Mouse (Mus musculus) forebrain, embryonic 16.5 days (tissue): ENCODE data around the gene Mpnd. TPM values are rescaled to one million over a fixed set of nuclear protein-coding genes. Genes with fewer than 3 reads are reported as not detected.
A peak's percentile ranks its signal among the peaks of the same experiment; 100 is the strongest.

Experiments
- ATAC-seq: fragments of 200-750 bp; cut with Nextera tagmentation; 2 replicates; pipeline ENCODE4 v1.8.0; 2017; ENCODE audit warnings: mild to moderate bottlenecking, moderate library complexity
- H3K27ac ChIP-seq: fragments of 300-500 bp; sonication (generic); 2 replicates; pipeline ENCODE4 v1.5.1; 2014; ENCODE audit warnings: low read length, control low read depth
- H3K27me3 ChIP-seq: fragments of 300-500 bp; sonication (generic); replicated peaks from 2 replicates; pipeline ENCODE4 v1.6.1; 2014; ENCODE audit warnings: low read length; ENCODE audit not compliant: control insufficient read depth, insufficient read depth
- H3K36me3 ChIP-seq: fragments of 300-500 bp; sonication (generic); 2 replicates; pipeline ENCODE4 v1.6.1; 2014; ENCODE audit not compliant: control insufficient read depth, insufficient read depth
- H3K4me1 ChIP-seq: fragments of 300-500 bp; sonication (generic); replicated peaks from 2 replicates; pipeline ENCODE4 v1.6.1; 2014; ENCODE audit warnings: low read length; ENCODE audit not compliant: control insufficient read depth, insufficient read depth
- H3K4me2 ChIP-seq: fragments of 300-500 bp; sonication (generic); 2 replicates; pipeline ENCODE4 v1.6.1; 2014; ENCODE audit warnings: mild to moderate bottlenecking, low read length, control low read depth
- H3K4me3 ChIP-seq: fragments of 300-500 bp; sonication (generic); replicated peaks from 2 replicates; pipeline ENCODE4 v1.5.1; 2014; ENCODE audit warnings: mild to moderate bottlenecking, low read length, control low read depth
- H3K9ac ChIP-seq: fragments of 300-500 bp; sonication (generic); replicated peaks from 2 replicates; pipeline ENCODE4 v1.6.1; 2014; ENCODE audit warnings: low read depth, low read length, control low read depth
- H3K9me3 ChIP-seq: fragments of 300-500 bp; sonication (generic); 2 replicates; pipeline ENCODE4 v1.6.1; 2016; ENCODE audit warnings: low read length; ENCODE audit not compliant: control insufficient read depth
- WGBS: fragments of 180-500 bp; shearing (Covaris S2); extraction: QIAGEN DNeasy Blood & Tissue Kit; methylation state at CpG from one replicate; pipeline ENCODE4 v1.1.7; 2014; 5-methylcytosine and 5-hydroxymethylcytosine counted together
- polyA plus RNA-seq: library from polyadenylated mRNA; unstranded; fragments of >200 nt; fragmentation: Nextera tagmentation; extraction: Ambion mirVana; gene quantifications from 2 replicates; pipeline ENCODE4 v1.2.1, GENCODE M21; 2015

Gene Mpnd
- polyA plus RNA-seq, 1 experiment from 2014 or later: 157 TPM

- H3K27me3 ChIP-seq: no peaks in the 10 kb centered on the region
- H3K36me3 ChIP-seq: 0 out of 2 replicates have a peak, but pooled peaks cover 2% of the 10 kb centered on the region
Observed at GRCm38 (mm10) chr17:56038583-56039261, 33.2 kb downstream of the Mpnd start.

GRCm38 (mm10) chr17:56039345-56039744, 33.8 kb downstream of the Mpnd start:
- Histone ChIP-seq H3K4me2 (peak overlapping the region; percentile 44), H3K4me1 (peaks cover 32% of the 10 kb centered on the region), H3K4me3 (peak overlapping the region; percentile 72; the same call in 1 of the 2 replicates), H3K27me3 (no peaks in the 10 kb centered on the region), H3K27ac (no peak overlapping the region), H3K9me3 (no peaks in the 10 kb centered on the region), H3K36me3 (peaks cover 3% of the 10 kb centered on the region; the same call in 1 of the 2 replicates), H3K9ac (no peak overlapping the region)
- WGBS: 78% methylated on average over 4 of the region's 4 CpGs
- ATAC-seq: no peak

More at GRCm38 (mm10) chr17:56038583-56039261, 33.2 kb downstream of the Mpnd start:
- H3K4me3 ChIP-seq: no peak overlapping the region
- H3K4me2 ChIP-seq: no peak overlapping the region
- H3K9me3 ChIP-seq: no peaks in the 10 kb centered on the region
- no peak overlapping the region for H3K9ac ChIP-seq
- no peak for ATAC-seq
- H3K4me1 ChIP-seq: peaks cover 37% of the 10 kb centered on the region
- no peak overlapping the region for H3K27ac ChIP-seq
- 81% methylated on average over 8 of the region's 8 CpGs for WGBS

- peak within 1 kb of the TSS; percentile 72 for H3K4me3 ChIP-seq
- H3K9me3 ChIP-seq: no peaks in the 10 kb centered on the region
- under 1% methylated on average over 68 of the region's 68 CpGs for WGBS
- H3K27ac ChIP-seq: peak within 1 kb of the TSS; percentile 24; the same call in 1 of the 2 replicates
- peaks cover 24% of the 10 kb centered on the region for H3K4me1 ChIP-seq
- ATAC-seq: peak; percentile 89
- peak within 1 kb of the TSS; percentile 69 for H3K9ac ChIP-seq
- no peaks in the 10 kb centered on the region for H3K27me3 ChIP-seq
- peak within 1 kb of the TSS; percentile 89 for H3K4me2 ChIP-seq
- peaks cover 3% of the 10 kb centered on the region; the same call in 1 of the 2 replicates for H3K36me3 ChIP-seq
Observed at GRCm38 (mm10) chr17:56040030-56040856, 34.7 kb downstream of the Mpnd start, which contains the start of gene Chaf1a. TSS of gene Chaf1a (plus strand) at chr17:56040439.

- under 1% methylated on average over 12 of the region's 12 CpGs for WGBS
- ATAC-seq: no peak
- peak overlapping the region; percentile 72 for H3K4me3 ChIP-seq
- peaks cover 3% of the 10 kb centered on the region; the same call in 1 of the 2 replicates for H3K36me3 ChIP-seq
- no peaks in the 10 kb centered on the region for H3K9me3 ChIP-seq
- peak overlapping the region; percentile 89 for H3K4me2 ChIP-seq
- H3K27ac ChIP-seq: no peak overlapping the region
- H3K4me1 ChIP-seq: peaks cover 18% of the 10 kb centered on the region
- no peaks in the 10 kb centered on the region for H3K27me3 ChIP-seq
- H3K9ac ChIP-seq: peak overlapping the region; percentile 69
Observed at GRCm38 (mm10) chr17:56040857-56041163, 35.3 kb downstream of the Mpnd start.

GRCm38 (mm10) chr17:56051369-56051768, 45.9 kb downstream of the Mpnd start:
- WGBS: 93% methylated on average over 5 of the region's 5 CpGs
- ATAC-seq: no peak
- no peak overlapping the region for H3K27ac ChIP-seq
- peaks cover 5% of the 10 kb centered on the region for H3K36me3 ChIP-seq
- H3K27me3 ChIP-seq: no peaks in the 10 kb centered on the region
- H3K4me1 ChIP-seq: no peaks in the 10 kb centered on the region
- no peak overlapping the region for H3K9ac ChIP-seq
- H3K4me2 ChIP-seq: no peak overlapping the region
- H3K4me3 ChIP-seq: no peak overlapping the region
- H3K9me3 ChIP-seq: no peaks in the 10 kb centered on the region

GRCm38 (mm10) chr17:56054938-56055337, 49.4 kb downstream of the Mpnd start:
- no peak for ATAC-seq
- Histone ChIP-seq H3K4me1 (no peaks in the 10 kb centered on the region), H3K4me3 (no peak overlapping the region), H3K27me3 (no peaks in the 10 kb centered on the region), H3K9ac (no peak overlapping the region), H3K36me3 (peaks cover 6% of the 10 kb centered on the region; the same call in 1 of the 2 replicates), H3K27ac (no peak overlapping the region), H3K9me3 (no peaks in the 10 kb centered on the region), H3K4me2 (no peak overlapping the region)

GRCm38 (mm10) chr17:56055945-56056678, 50.6 kb downstream of the Mpnd start:
- Histone ChIP-seq H3K27me3 (no peaks in the 10 kb centered on the region), H3K27ac (no peak overlapping the region), H3K36me3 (peaks cover 9% of the 10 kb centered on the region; the same call in 1 of the 2 replicates), H3K4me3 (no peak overlapping the region), H3K9me3 (no peaks in the 10 kb centered on the region), H3K4me2 (no peak overlapping the region), H3K4me1 (no peaks in the 10 kb centered on the region), H3K9ac (no peak overlapping the region)
- ATAC-seq: no peak
- WGBS: 59% methylated on average over 4 of the region's 4 CpGs

- Histone ChIP-seq H3K9me3 (no peaks in the 10 kb centered on the region), H3K27me3 (no peaks in the 10 kb centered on the region), H3K4me3 (no peak overlapping the region), H3K9ac (no peak overlapping the region), H3K4me1 (no peaks in the 10 kb centered on the region), H3K4me2 (no peak overlapping the region), H3K27ac (no peak overlapping the region), H3K36me3 (peaks cover 9% of the 10 kb centered on the region; the same call in 1 of the 2 replicates)
- WGBS: 88% methylated on average over 11 of the region's 11 CpGs
- no peak for ATAC-seq
Observed at GRCm38 (mm10) chr17:56057381-56058120, 52.0 kb downstream of the Mpnd start.
